Mouse (Mus musculus) intestine, embryonic 16.5 days (tissue): ENCODE results near the gene Gm20388. TPM values are rescaled to one million over a fixed set of nuclear protein-coding genes. Genes with fewer than 3 reads are reported as not detected.

Source experiments
- ATAC-seq: fragments of 200-750 bp; cut with Nextera tagmentation; 2 replicates; pipeline ENCODE4 v1.8.0; 2017; ENCODE audit warnings: moderate TSS enrichment, moderate library complexity
- H3K27ac ChIP-seq: fragments of 300-500 bp; sonication (generic); 2 replicates; pipeline ENCODE4 v1.5.1; 2014; ENCODE audit warnings: mild to moderate bottlenecking, low read length
- H3K27me3 ChIP-seq: fragments of 300-500 bp; sonication (generic); replicated peaks from 2 replicates; pipeline ENCODE4 v1.6.1; 2014; ENCODE audit warnings: low read length, control low read depth, mixed read lengths; ENCODE audit not compliant: control insufficient read depth, insufficient read depth
- H3K36me3 ChIP-seq: fragments of 300-500 bp; sonication (generic); 2 replicates; pipeline ENCODE4 v1.6.1; 2014; ENCODE audit warnings: low read length, control low read depth; ENCODE audit not compliant: control insufficient read depth, insufficient read depth
- H3K4me1 ChIP-seq: fragments of 300-500 bp; sonication (generic); 2 replicates; pipeline ENCODE4 v1.6.1; 2014; ENCODE audit warnings: low read length, control low read depth, mixed read lengths; ENCODE audit not compliant: control insufficient read depth, insufficient read depth
- H3K4me2 ChIP-seq: fragments of 300-500 bp; sonication (generic); 2 replicates; pipeline ENCODE4 v1.6.1; 2014; ENCODE audit warnings: low read depth, low read length, control low read depth
- H3K4me3 ChIP-seq: fragments of 300-500 bp; sonication (generic); 2 replicates; pipeline ENCODE4 v1.5.1; 2014; ENCODE audit warnings: mild to moderate bottlenecking, low read length
- H3K9ac ChIP-seq: fragments of 300-500 bp; sonication (generic); 2 replicates; pipeline ENCODE4 v1.6.1; 2014; ENCODE audit warnings: low read depth, low read length
- H3K9me3 ChIP-seq: fragments of 300-500 bp; sonication (generic); 2 replicates; pipeline ENCODE4 v1.6.1; 2016; ENCODE audit warnings: low read length, control low read depth; ENCODE audit not compliant: control insufficient read depth
- WGBS: fragments of 180-500 bp; shearing (Covaris S2); extraction: QIAGEN DNeasy Blood & Tissue Kit; methylation state at CpG from one replicate; pipeline ENCODE4 v1.1.7; 2014; 5-methylcytosine and 5-hydroxymethylcytosine counted together
- polyA plus RNA-seq: library from polyadenylated mRNA; unstranded; fragments of >200 nt; fragmentation: Nextera tagmentation; extraction: Ambion mirVana; gene quantifications from 2 replicates; pipeline ENCODE4 v1.2.1, GENCODE M21; 2015

The Gm20388 gene
- polyA plus RNA-seq, 1 experiment from 2014 or later, result 5.8 TPM

GRCm38 (mm10) chr8:121117906-121118305, 1207.3 kb downstream of the Gm20388 start:
- ATAC-seq, result no peak
- peaks cover 80% of the 10 kb centered on the region for H3K27me3 ChIP-seq
- no peak overlapping the region for H3K27ac ChIP-seq
- WGBS, result 1% methylated on average over 28 of the region's 28 CpGs
- peaks cover 15% of the 10 kb centered on the region for H3K4me1 ChIP-seq
- 0 out of 2 replicates have a peak, but pooled peaks cover 3% of the 10 kb centered on the region for H3K9me3 ChIP-seq
- H3K9ac ChIP-seq, result no peak overlapping the region
- peak overlapping the region; percentile 18; the same call in 1 of the 2 replicates for H3K4me3 ChIP-seq
- peak overlapping the region; percentile 90; the same call in 1 of the 2 replicates for H3K4me2 ChIP-seq
- no peaks in the 10 kb centered on the region for H3K36me3 ChIP-seq

- Histone ChIP-seq H3K4me1 (peaks cover 15% of the 10 kb centered on the region), H3K4me2 (no peak overlapping the region), H3K36me3 (no peaks in the 10 kb centered on the region), H3K27ac (no peak overlapping the region), H3K27me3 (peaks cover 85% of the 10 kb centered on the region), H3K9ac (no peak overlapping the region), H3K4me3 (no peak overlapping the region), H3K9me3 (0 out of 2 replicates have a peak, but pooled peaks cover 3% of the 10 kb centered on the region)
- WGBS, result 9% methylated on average over 18 of the region's 18 CpGs
- ATAC-seq, result no peak
Observed at GRCm38 (mm10) chr8:121118634-121119420, 1208.2 kb downstream of the Gm20388 start.

- WGBS, result 25% methylated on average over 12 of the region's 12 CpGs
Observed at GRCm38 (mm10) chr8:121119635-121120455, 1209.2 kb downstream of the Gm20388 start.

GRCm38 (mm10) chr8:121120456-121121419, 1210.1 kb downstream of the Gm20388 start:
- Histone ChIP-seq H3K27ac (no peak overlapping the region), H3K4me2 (no peak overlapping the region), H3K9ac (no peak overlapping the region), H3K4me3 (no peak overlapping the region), H3K4me1 (peaks cover 20% of the 10 kb centered on the region), H3K9me3 (0 out of 2 replicates have a peak, but pooled peaks cover 3% of the 10 kb centered on the region), H3K36me3 (no peaks in the 10 kb centered on the region), H3K27me3 (peaks cover 86% of the 10 kb centered on the region)
- WGBS, result 15% methylated on average over 17 of the region's 17 CpGs
- ATAC-seq, result no peak

More at GRCm38 (mm10) chr8:121119635-121120455, 1209.2 kb downstream of the Gm20388 start:
- H3K4me1 ChIP-seq, result peaks cover 15% of the 10 kb centered on the region
- H3K27ac ChIP-seq, result no peak overlapping the region
- no peak overlapping the region for H3K4me3 ChIP-seq
- peaks cover 86% of the 10 kb centered on the region for H3K27me3 ChIP-seq
- no peaks in the 10 kb centered on the region for H3K36me3 ChIP-seq
- 0 out of 2 replicates have a peak, but pooled peaks cover 3% of the 10 kb centered on the region for H3K9me3 ChIP-seq
- no peak for ATAC-seq
- H3K4me2 ChIP-seq, result no peak overlapping the region
- no peak overlapping the region for H3K9ac ChIP-seq

GRCm38 (mm10) chr8:121121704-121122103, 1211.1 kb downstream of the Gm20388 start:
- Histone ChIP-seq H3K4me2 (no peak overlapping the region), H3K27me3 (peaks cover 88% of the 10 kb centered on the region), H3K27ac (no peak overlapping the region), H3K4me3 (no peak overlapping the region), H3K9ac (no peak overlapping the region), H3K9me3 (0 out of 2 replicates have a peak, but pooled peaks cover 3% of the 10 kb centered on the region), H3K4me1 (peaks cover 15% of the 10 kb centered on the region), H3K36me3 (no peaks in the 10 kb centered on the region)
- no peak for ATAC-seq
- WGBS, result 18% methylated on average over 8 of the region's 8 CpGs

- Histone ChIP-seq H3K9ac (no peak overlapping the region), H3K4me2 (no peak overlapping the region), H3K36me3 (no peaks in the 10 kb centered on the region), H3K27ac (no peak overlapping the region), H3K9me3 (no peaks in the 10 kb centered on the region), H3K4me3 (no peak overlapping the region), H3K4me1 (peaks cover 8% of the 10 kb centered on the region), H3K27me3 (peaks cover 87% of the 10 kb centered on the region)
- ATAC-seq, result no peak
- WGBS, result 24% methylated on average over 7 of the region's 7 CpGs
Observed at GRCm38 (mm10) chr8:121122368-121122767, 1211.7 kb downstream of the Gm20388 start.

- H3K4me1 ChIP-seq, result peaks cover 12% of the 10 kb centered on the region
- peaks cover 87% of the 10 kb centered on the region for H3K27me3 ChIP-seq
- no peak overlapping the region for H3K4me2 ChIP-seq
- H3K27ac ChIP-seq, result no peak overlapping the region
- 42% methylated on average over 2 of the region's 2 CpGs for WGBS
- no peak for ATAC-seq
- no peaks in the 10 kb centered on the region for H3K36me3 ChIP-seq
- H3K9ac ChIP-seq, result no peak overlapping the region
- H3K9me3 ChIP-seq, result no peaks in the 10 kb centered on the region
- no peak overlapping the region for H3K4me3 ChIP-seq
Observed at GRCm38 (mm10) chr8:121123113-121123512, 1212.5 kb downstream of the Gm20388 start.

GRCm38 (mm10) chr8:121124547-121125239, 1214.1 kb downstream of the Gm20388 start:
- H3K4me2 ChIP-seq, result peak overlapping the region; percentile 79
- no peaks in the 10 kb centered on the region for H3K36me3 ChIP-seq
- peaks cover 91% of the 10 kb centered on the region for H3K27me3 ChIP-seq
- H3K4me3 ChIP-seq, result no peak overlapping the region
- 7% methylated on average over 17 of the region's 17 CpGs for WGBS
- peak overlapping the region; percentile 50; the same call in 1 of the 2 replicates for H3K9ac ChIP-seq
- ATAC-seq, result peak; percentile 14; the same call in 1 of the 2 replicates
- H3K4me1 ChIP-seq, result peaks cover 23% of the 10 kb centered on the region
- no peaks in the 10 kb centered on the region for H3K9me3 ChIP-seq
- no peak overlapping the region for H3K27ac ChIP-seq
